In the genomic region with DNA sequence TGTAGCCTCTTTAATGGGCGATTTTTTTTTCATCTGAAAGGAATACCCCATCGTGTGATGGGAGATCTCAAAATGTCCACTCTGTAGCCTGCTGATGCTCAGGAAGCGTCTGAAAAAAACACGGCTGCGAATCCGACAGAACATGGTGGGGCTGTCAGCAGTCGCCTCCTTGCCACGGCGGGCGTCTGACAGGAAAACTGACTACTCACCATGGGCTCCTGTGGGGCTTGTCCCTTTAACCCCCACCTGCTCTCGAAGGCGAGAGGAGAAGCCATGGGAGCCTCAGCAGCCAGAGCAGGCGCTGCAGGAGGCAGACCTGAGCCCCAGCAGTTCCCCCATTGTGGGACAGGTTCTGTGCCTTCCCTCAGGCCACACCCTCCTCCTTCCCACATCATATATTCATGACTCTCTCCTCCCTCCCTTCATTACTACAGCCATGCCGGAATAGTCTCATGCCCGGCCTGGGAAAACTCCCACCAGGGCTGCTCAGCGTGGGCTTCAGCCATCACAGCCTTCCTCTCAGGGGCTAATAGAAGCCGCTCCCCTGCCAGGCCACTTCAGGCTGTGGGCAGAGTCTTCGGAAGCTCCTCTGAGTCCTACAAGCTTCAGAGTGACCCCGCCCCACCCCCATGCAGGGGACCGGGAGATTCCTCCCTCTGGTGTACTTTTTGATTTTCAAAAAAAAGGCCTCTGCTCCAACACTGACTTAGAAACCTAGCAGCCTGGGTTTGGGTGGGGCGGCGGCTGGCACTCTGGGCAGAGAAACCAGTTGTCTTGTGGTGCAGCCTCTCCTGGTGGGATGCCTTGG, we compare ENCODE assay signal across 8 mouse cellular contexts. TPM values are rescaled to one million over a fixed set of nuclear protein-coding genes. Genes with fewer than 3 reads are reported as not detected.
DNase-seq lines count a peak whose midpoint lies in the region; ATAC-seq and TF ChIP-seq lines count a peak whose summit lies in the region.

No protein-coding gene starts in this region.

- peak overlapping the region; percentile 34 for H3K4me3 ChIP-seq in embryonic facial prominence, embryonic 14.5 days (ENCODE audit: low read depth, low read length)
- no peak overlapping the region for H3K4me3 ChIP-seq in gastrocnemius, adult 2 months

- 0 out of 2 replicates have a peak, but pooled peaks cover 4% of the 10 kb centered on the region for H3K4me1 ChIP-seq in embryonic facial prominence, embryonic 14.5 days (ENCODE audit: control insufficient read depth, insufficient read depth, low read length)

- H3K27ac ChIP-seq in embryonic facial prominence, embryonic 14.5 days (replicated peaks; ENCODE audit: low read depth, low read length), result no peak overlapping the region
- no peak overlapping the region for H3K27ac ChIP-seq in gastrocnemius, adult 2 months

- H3K27me3 ChIP-seq in embryonic facial prominence, embryonic 14.5 days (replicated peaks; ENCODE audit: control insufficient read depth, insufficient read depth, low read length), result no peaks in the 10 kb centered on the region

- no peak for ATAC-seq in embryonic facial prominence, embryonic 14.5 days (ENCODE audit: low read depth)

- no peaks in the 10 kb centered on the region for H3K36me3 ChIP-seq in embryonic facial prominence, embryonic 14.5 days (ENCODE audit: control insufficient read depth, insufficient read depth, low read length)

- peak; percentile 31 to 46 for DNase-seq in left cerebral cortex, adult 18-20 months (ENCODE audit: low spot score in 2 of 2)
- no peak for DNase-seq in left cerebral cortex, adult 11 months (ENCODE audit: low spot score)
- DNase-seq in embryonic facial prominence, embryonic 14.5 days (ENCODE audit: low spot score), result peak; percentile 39
- peak; percentile 25 for DNase-seq in left cerebral cortex, postnatal 4 days
- DNase-seq in right cerebral cortex, postnatal 10 days (ENCODE audit: low spot score in 2 of 2), result peak; percentile 56 to 62
- DNase-seq in thymus, postnatal 10 days (ENCODE audit: low spot score in 2 of 2), result no peak
- DNase-seq in gastrocnemius, adult 2 months, result no peak
- no peak for DNase-seq in heart, postnatal 10 days

- no peaks in the 10 kb centered on the region for H3K9me3 ChIP-seq in embryonic facial prominence, embryonic 14.5 days (ENCODE audit: control insufficient read depth, low read length)

- WGBS in embryonic facial prominence, embryonic 14.5 days, result 27% methylated on average over 22 of the region's 22 CpGs

- intact Hi-C loops in left cerebral cortex, postnatal 4 days (cut with DNase I), result loop anchor here (5.0 kb wide), 1 partner anchor 126 kb away; the partner anchor contains the start of gene Suds3
- intact Hi-C loops in gastrocnemius, adult 2 months (cut with DNase I), result no loop called here
- intact Hi-C loops in heart, postnatal 10 days (cut with DNase I), result no loop called here

- no peak for TF ChIP-seq CTCF in gastrocnemius, adult 2 months (IDR thresholded peaks at IDR 0.05)

- peak overlapping the region; percentile 46 for H3K9ac ChIP-seq in embryonic facial prominence, embryonic 14.5 days (ENCODE audit: low read depth, low read length)

- H3K4me2 ChIP-seq in embryonic facial prominence, embryonic 14.5 days (ENCODE audit: low read depth, low read length), result peak overlapping the region; percentile 47

RNA-seq across cellular contexts. Expression of gene Pebp1, which starts 44.5 kb away (rescaled TPM):
- 100 to 1,000 TPM; 712 to 741 TPM for total RNA-seq in left cerebral cortex, adult 18-20 months (2021)
- 617 and 666 TPM in 2 replicates for polyA plus RNA-seq in embryonic facial prominence, embryonic 14.5 days (2014; fragmentation: Nextera tagmentation; extraction: Ambion mirVana)
- total RNA-seq in left cerebral cortex, postnatal 4 days (2021), result 100 to 1,000 TPM; 725 to 728 TPM
- 100 to 1,000 TPM; 333 to 344 TPM for total RNA-seq in gastrocnemius, adult 2 months (2021)
- 100 to 1,000 TPM; 430 to 431 TPM for total RNA-seq in heart, postnatal 10 days (2021)

Comparison
In these comparisons a context has a peak if more than half of its experiments do, and no peak if none do; other contexts are left out.
1. DNase-seq: peak in left cerebral cortex, adult 18-20 months (2 of 2), embryonic facial prominence, embryonic 14.5 days (single experiment), left cerebral cortex, postnatal 4 days (single experiment) and right cerebral cortex, postnatal 10 days (2 of 2); none in left cerebral cortex, adult 11 months (single experiment), thymus, postnatal 10 days (0 of 2), gastrocnemius, adult 2 months (single experiment) and heart, postnatal 10 days (0 of 2).